Mouse (Mus musculus) heart, embryonic 13.5 days (tissue): ENCODE measurements around the gene Aldh1a3. TPM values are rescaled to one million over a fixed set of nuclear protein-coding genes. Genes with fewer than 3 reads are reported as not detected.

Experiments used
- ATAC-seq: fragments of 200-750 bp; cut with Nextera tagmentation; 2 replicates; pipeline ENCODE4 v1.8.0; 2017; ENCODE audit warnings: moderate TSS enrichment; ENCODE audit not compliant: insufficient number of reproducible peaks, low FRiP score, low TSS enrichment; ENCODE audit errors: extremely low read depth
- H3K27ac ChIP-seq: fragments of 300-500 bp; sonication (generic); replicated peaks from 2 replicates; pipeline ENCODE4 v1.5.1; 2015; ENCODE audit warnings: moderate library complexity, mild to moderate bottlenecking, inconsistent platforms
- H3K27me3 ChIP-seq: fragments of 300-500 bp; sonication (generic); replicated peaks from 2 replicates; pipeline ENCODE4 v1.6.1; 2015; ENCODE audit warnings: mild to moderate bottlenecking, inconsistent platforms
- H3K36me3 ChIP-seq: fragments of 300-500 bp; sonication (generic); 2 replicates; pipeline ENCODE4 v1.6.1; 2015; ENCODE audit warnings: mild to moderate bottlenecking, inconsistent platforms
- H3K4me1 ChIP-seq: fragments of 300-500 bp; sonication (generic); 2 replicates; pipeline ENCODE4 v1.6.1; 2015; ENCODE audit warnings: inconsistent platforms
- H3K4me2 ChIP-seq: fragments of 300-500 bp; sonication (generic); 2 replicates; pipeline ENCODE4 v1.6.1; 2015; ENCODE audit warnings: inconsistent platforms, mild to moderate bottlenecking, moderate library complexity
- H3K4me3 ChIP-seq: fragments of 300-500 bp; sonication (generic); 2 replicates; pipeline ENCODE4 v1.5.1; 2015; ENCODE audit warnings: moderate library complexity, mild to moderate bottlenecking, inconsistent platforms
- H3K9ac ChIP-seq: fragments of 300-500 bp; sonication (generic); 2 replicates; pipeline ENCODE4 v1.6.1; 2015; ENCODE audit warnings: inconsistent platforms, mild to moderate bottlenecking, moderate library complexity
- H3K9me3 ChIP-seq: fragments of 300-500 bp; sonication (generic); 2 replicates; pipeline ENCODE4 v1.6.1; 2016; ENCODE audit warnings: inconsistent platforms
- WGBS: fragments of 180-500 bp; shearing (Covaris S2); methylation state at CpG from one replicate; pipeline ENCODE4 v1.1.7; 2015; ENCODE audit warnings: mixed read lengths; 5-methylcytosine and 5-hydroxymethylcytosine counted together
- polyA plus RNA-seq: library from polyadenylated mRNA; unstranded; fragments of >200 nt; fragmentation: Nextera tagmentation; extraction: Ambion mirVana; gene quantifications from 2 replicates; pipeline ENCODE4 v1.2.1, GENCODE M21; 2015

The Aldh1a3 gene
- polyA plus RNA-seq, 1 experiment from 2014 or later, result 0.84 TPM

GRCm38 (mm10) chr7:66409433-66409832 is 17.9 kb downstream of the Aldh1a3 start:
- peaks cover 41% of the 10 kb centered on the region for H3K4me1 ChIP-seq
- ATAC-seq, result no peak
- 65% methylated on average over 6 of the region's 6 CpGs for WGBS
- H3K9me3 ChIP-seq, result no peaks in the 10 kb centered on the region
- H3K27ac ChIP-seq, result no peak overlapping the region
- H3K4me3 ChIP-seq, result no peak overlapping the region
- no peaks in the 10 kb centered on the region for H3K36me3 ChIP-seq
- no peak overlapping the region for H3K4me2 ChIP-seq
- H3K9ac ChIP-seq, result no peak overlapping the region
- peaks cover 4% of the 10 kb centered on the region; the same call in 1 of the 2 replicates for H3K27me3 ChIP-seq

GRCm38 (mm10) chr7:66406971-66407370 is 20.3 kb downstream of the Aldh1a3 start:
- H3K36me3 ChIP-seq, result no peaks in the 10 kb centered on the region
- H3K27me3 ChIP-seq, result peaks cover 4% of the 10 kb centered on the region; the same call in 1 of the 2 replicates
- H3K9ac ChIP-seq, result no peak overlapping the region
- H3K4me3 ChIP-seq, result no peak overlapping the region
- H3K4me2 ChIP-seq, result no peak overlapping the region
- peaks cover 33% of the 10 kb centered on the region for H3K4me1 ChIP-seq
- 36% methylated on average over 8 of the region's 8 CpGs for WGBS
- no peak for ATAC-seq
- no peaks in the 10 kb centered on the region for H3K9me3 ChIP-seq
- H3K27ac ChIP-seq, result no peak overlapping the region

DNA sequence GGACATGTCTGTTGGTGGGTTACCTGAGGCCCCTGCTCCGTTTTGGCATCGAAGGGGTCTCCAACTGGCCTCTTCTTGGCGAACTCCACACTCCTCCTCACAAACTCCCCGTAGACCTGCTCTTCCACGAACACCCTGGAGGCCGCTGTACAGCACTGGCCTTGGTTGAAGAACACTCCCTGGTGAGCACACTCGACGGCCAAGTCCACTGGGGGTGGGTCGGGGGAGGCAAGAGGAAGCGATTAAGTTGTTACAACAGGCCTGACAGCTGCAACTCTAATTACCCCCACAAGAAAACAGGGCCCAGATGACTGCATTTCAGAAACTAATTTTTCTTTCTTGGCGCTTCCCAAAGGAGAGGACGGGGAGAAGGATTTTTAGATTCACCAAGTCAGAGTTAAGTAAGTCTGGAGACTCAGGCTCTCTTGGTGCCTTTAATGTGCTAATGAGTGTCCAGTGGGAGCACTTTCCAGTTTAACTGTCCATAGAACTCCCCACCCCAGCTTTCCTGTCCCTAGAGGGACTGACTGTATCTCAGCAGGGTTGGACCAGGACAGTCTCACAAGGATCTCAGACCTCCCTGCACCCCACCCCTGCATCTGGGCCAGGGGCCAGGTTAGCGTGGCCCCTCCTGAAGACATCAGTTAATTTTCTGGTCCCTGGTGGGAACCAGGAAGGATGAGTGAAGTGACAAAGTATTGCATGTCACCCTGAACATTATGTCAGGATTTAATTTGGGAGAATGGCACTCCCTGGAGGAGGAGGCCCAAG is 21.2 kb downstream of the Aldh1a3 start:
- Histone ChIP-seq H3K27me3 (peaks cover 1% of the 10 kb centered on the region; the same call in 1 of the 2 replicates), H3K9me3 (no peaks in the 10 kb centered on the region), H3K4me2 (peak overlapping the region; percentile 11; the same call in 1 of the 2 replicates), H3K36me3 (no peaks in the 10 kb centered on the region), H3K4me1 (peaks cover 33% of the 10 kb centered on the region), H3K9ac (no peak overlapping the region), H3K27ac (0 out of 2 replicates have a peak overlapping the region, but pooled peaks have one; percentile 1), H3K4me3 (no peak overlapping the region)
- WGBS, result 55% methylated on average over 13 of the region's 13 CpGs
- ATAC-seq, result no peak

DNA sequence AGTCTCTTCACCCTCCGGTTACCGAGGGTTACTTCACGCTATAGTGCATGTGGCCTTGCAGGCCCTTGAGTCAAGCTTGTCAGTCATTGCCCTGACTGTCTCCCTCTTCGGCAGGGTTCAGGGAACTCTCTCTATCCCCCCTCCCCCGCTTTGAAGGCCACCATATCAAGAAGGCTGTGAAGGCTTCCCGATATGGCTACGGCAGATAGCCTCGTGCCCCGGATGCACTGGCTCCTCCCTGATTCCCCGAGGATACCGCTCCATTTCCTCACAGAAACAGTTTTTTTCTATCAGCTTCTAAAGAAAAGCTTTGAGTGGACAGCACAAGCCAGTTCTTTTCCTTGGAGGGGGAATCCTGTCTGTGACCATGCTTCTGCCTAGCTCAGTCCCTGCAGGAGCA is 21.8 kb downstream of the Aldh1a3 start:
- no peaks in the 10 kb centered on the region for H3K36me3 ChIP-seq
- H3K9ac ChIP-seq, result 0 out of 2 replicates have a peak overlapping the region, but pooled peaks have one; percentile 19
- H3K4me3 ChIP-seq, result no peak overlapping the region
- H3K27me3 ChIP-seq, result no peaks in the 10 kb centered on the region; the same call in 1 of the 2 replicates
- H3K9me3 ChIP-seq, result no peaks in the 10 kb centered on the region
- ATAC-seq, result no peak
- H3K4me2 ChIP-seq, result peak overlapping the region; percentile 11; the same call in 1 of the 2 replicates
- peaks cover 33% of the 10 kb centered on the region for H3K4me1 ChIP-seq
- 15% methylated on average over 11 of the region's 11 CpGs for WGBS
- H3K27ac ChIP-seq, result no peak overlapping the region

- H3K27ac ChIP-seq, result no peak overlapping the region
- ATAC-seq, result no peak
- no peaks in the 10 kb centered on the region for H3K27me3 ChIP-seq
- no peak overlapping the region for H3K4me2 ChIP-seq
- WGBS, result 52% methylated on average over 4 of the region's 4 CpGs
- no peak overlapping the region for H3K9ac ChIP-seq
- H3K4me3 ChIP-seq, result no peak overlapping the region
- no peaks in the 10 kb centered on the region for H3K9me3 ChIP-seq
- H3K4me1 ChIP-seq, result peaks cover 33% of the 10 kb centered on the region
- no peaks in the 10 kb centered on the region for H3K36me3 ChIP-seq
Measured at GRCm38 (mm10) chr7:66404802-66405201, 22.5 kb downstream of the Aldh1a3 start.

DNA sequence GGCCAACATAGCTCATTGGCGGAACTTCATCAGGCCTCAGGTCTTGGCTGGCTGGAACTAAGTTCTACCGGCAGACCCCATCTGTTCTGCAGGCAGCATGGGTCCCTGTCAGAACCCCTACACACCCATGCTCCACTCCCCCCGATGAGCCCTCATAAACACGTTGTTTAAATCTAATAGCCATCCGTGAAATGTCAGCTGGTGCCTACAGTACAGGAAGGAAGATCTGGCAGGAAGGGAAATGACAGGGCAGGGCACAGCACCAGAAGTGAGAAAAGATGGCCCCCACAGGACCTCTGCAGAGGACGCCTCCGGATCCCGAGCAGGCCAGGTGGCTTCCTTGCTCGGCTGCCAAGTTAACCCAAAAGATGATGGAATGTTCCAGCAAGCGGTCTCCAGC is 23.2 kb downstream of the Aldh1a3 start:
- Histone ChIP-seq H3K4me2 (no peak overlapping the region), H3K27ac (no peak overlapping the region), H3K4me1 (peaks cover 33% of the 10 kb centered on the region), H3K4me3 (no peak overlapping the region), H3K9me3 (no peaks in the 10 kb centered on the region), H3K36me3 (no peaks in the 10 kb centered on the region), H3K27me3 (no peaks in the 10 kb centered on the region), H3K9ac (no peak overlapping the region)
- WGBS, result 59% methylated on average over 10 of the region's 10 CpGs
- no peak for ATAC-seq

DNA sequence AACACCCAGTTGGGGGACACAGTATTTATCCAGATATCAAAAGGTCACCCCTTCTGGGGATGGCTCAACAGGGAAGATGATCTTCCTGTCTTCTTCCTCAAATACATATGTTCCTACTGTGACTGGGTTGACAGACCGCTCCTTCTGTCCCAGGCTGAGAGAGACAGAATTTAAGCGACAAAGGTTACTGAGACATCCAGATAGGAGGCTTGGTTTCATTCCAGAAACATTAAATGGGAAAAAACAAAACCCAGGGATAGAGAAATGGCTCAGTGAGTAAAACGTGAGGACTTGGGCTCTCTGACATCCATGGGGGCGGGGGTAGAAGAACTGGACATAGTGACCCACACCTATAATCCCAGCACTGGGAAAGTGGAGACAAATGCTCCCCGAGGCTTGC is 24.4 kb downstream of the Aldh1a3 start:
- WGBS, result 81% methylated on average over 5 of the region's 5 CpGs
- Histone ChIP-seq H3K27ac (no peak overlapping the region), H3K9me3 (no peaks in the 10 kb centered on the region), H3K27me3 (no peaks in the 10 kb centered on the region), H3K4me3 (no peak overlapping the region), H3K9ac (no peak overlapping the region), H3K4me2 (no peak overlapping the region), H3K4me1 (peaks cover 33% of the 10 kb centered on the region), H3K36me3 (no peaks in the 10 kb centered on the region)
- ATAC-seq, result no peak

DNA sequence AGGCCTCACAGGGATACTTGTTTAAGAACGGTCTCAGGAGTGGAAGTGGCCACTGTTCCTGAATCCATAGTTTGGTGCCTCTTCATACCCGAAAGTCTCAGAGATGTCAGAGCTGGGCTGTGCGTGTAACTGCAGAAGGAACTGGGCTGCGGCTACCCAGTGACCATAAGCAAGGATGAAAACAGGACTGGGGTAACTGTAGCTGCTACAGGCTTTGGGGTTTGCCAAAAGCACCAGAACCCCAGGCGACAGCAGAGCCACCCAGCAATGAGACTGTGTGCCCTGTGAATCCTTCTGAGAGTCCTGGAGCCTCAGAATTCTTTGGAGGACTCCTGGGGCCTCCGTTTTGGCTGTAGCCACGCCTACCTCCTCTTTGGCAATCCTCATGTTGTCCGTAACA is 25.7 kb downstream of the Aldh1a3 start:
- Histone ChIP-seq H3K4me1 (peaks cover 27% of the 10 kb centered on the region), H3K4me2 (no peak overlapping the region), H3K27ac (no peak overlapping the region), H3K9ac (no peak overlapping the region), H3K4me3 (no peak overlapping the region), H3K9me3 (no peaks in the 10 kb centered on the region), H3K27me3 (no peaks in the 10 kb centered on the region), H3K36me3 (no peaks in the 10 kb centered on the region)
- 63% methylated on average over 8 of the region's 8 CpGs for WGBS
- ATAC-seq, result no peak

DNA sequence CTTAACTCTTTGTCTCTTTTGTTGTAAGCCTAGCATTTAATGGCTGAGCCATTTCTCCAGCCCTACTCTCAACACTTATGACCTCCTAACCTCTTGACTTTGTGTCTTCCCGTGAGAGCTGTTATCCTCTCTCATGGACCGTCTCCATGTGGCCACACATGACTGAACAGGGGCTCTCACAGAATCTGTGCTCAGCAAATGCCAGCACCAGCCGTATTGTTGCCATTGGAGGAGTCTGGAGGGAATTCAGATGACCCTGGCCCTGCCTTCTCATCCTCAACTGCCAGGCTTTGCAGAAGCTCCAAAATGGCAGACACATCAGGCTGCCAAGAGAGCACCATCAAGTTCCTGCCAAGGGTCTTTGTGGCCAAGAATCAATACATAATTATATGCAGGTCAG is 30.0 kb downstream of the Aldh1a3 start:
- 68% methylated on average over 3 of the region's 3 CpGs for WGBS
- Histone ChIP-seq H3K36me3 (no peaks in the 10 kb centered on the region), H3K4me2 (no peak overlapping the region), H3K9me3 (no peaks in the 10 kb centered on the region), H3K27me3 (0 out of 2 replicates have a peak, but pooled peaks cover 3% of the 10 kb centered on the region), H3K4me1 (no peaks in the 10 kb centered on the region), H3K27ac (no peak overlapping the region), H3K4me3 (no peak overlapping the region), H3K9ac (no peak overlapping the region)
- ATAC-seq, result no peak

GRCm38 (mm10) chr7:66388621-66389532 is 38.4 kb downstream of the Aldh1a3 start:
- ATAC-seq, result peak; percentile 30; the same call in 1 of the 2 replicates
- H3K4me1 ChIP-seq, result peaks cover 14% of the 10 kb centered on the region
- peak overlapping the region; percentile 69 for H3K27ac ChIP-seq
- no peaks in the 10 kb centered on the region for H3K9me3 ChIP-seq
- peak overlapping the region; percentile 78 for H3K4me3 ChIP-seq
- peak overlapping the region; percentile 93 for H3K9ac ChIP-seq
- no peaks in the 10 kb centered on the region for H3K36me3 ChIP-seq
- H3K27me3 ChIP-seq, result peaks cover 3% of the 10 kb centered on the region; the same call in 1 of the 2 replicates
- WGBS, result 7% methylated on average over 28 of the region's 28 CpGs
- peak overlapping the region; percentile 81 for H3K4me2 ChIP-seq

GRCm38 (mm10) chr7:66387813-66388521 is 39.4 kb downstream of the Aldh1a3 start, which contains the start of gene Lrrk1:
TSS of gene Lrrk1 (minus strand) at chr7:66388350.
- WGBS, result under 1% methylated on average over 70 of the region's 70 CpGs
- H3K4me3 ChIP-seq, result peak within 1 kb of the TSS; percentile 78
- peak within 1 kb of the TSS; percentile 81 for H3K4me2 ChIP-seq
- H3K4me1 ChIP-seq, result peaks cover 14% of the 10 kb centered on the region
- H3K9me3 ChIP-seq, result no peaks in the 10 kb centered on the region
- peaks cover 1% of the 10 kb centered on the region; the same call in 1 of the 2 replicates for H3K27me3 ChIP-seq
- no peaks in the 10 kb centered on the region for H3K36me3 ChIP-seq
- peak within 1 kb of the TSS; percentile 69 for H3K27ac ChIP-seq
- H3K9ac ChIP-seq, result peak within 1 kb of the TSS; percentile 93
- peak; percentile 58; the same call in 1 of the 2 replicates for ATAC-seq
